Mouse (Mus musculus): ENCODE measurements around the gene Nf1.

The Nf1 gene

GRCm38 (mm10) chr11:79335077-79335476, 4.4 kb upstream of the Nf1 start:
- DNase-seq, result no peak

GRCm38 (mm10) chr11:79336722-79337267, 2.7 kb upstream of the Nf1 start:
- peak; percentile 50 for DNase-seq

DNA sequence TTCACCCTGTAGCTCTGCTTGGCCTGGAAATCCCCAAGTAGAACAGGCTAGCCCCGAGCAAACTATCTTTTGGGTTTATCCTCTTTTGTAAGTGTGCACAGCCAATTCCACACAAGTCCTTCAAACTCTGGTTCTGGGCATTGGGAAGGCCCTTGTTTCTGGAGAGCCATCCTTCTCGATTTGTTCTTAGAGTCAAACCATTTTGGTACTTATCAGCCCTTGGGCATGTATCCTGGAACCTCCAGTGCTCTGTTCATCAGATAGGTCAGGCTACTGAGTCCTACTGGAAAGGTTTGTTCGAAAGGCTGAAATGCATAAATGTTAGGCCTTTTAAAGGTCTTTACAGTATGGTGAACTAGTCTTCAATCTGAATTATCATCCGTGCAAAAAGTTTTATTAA, 872 bp upstream of the Nf1 start:
- no peak for DNase-seq

DNA sequence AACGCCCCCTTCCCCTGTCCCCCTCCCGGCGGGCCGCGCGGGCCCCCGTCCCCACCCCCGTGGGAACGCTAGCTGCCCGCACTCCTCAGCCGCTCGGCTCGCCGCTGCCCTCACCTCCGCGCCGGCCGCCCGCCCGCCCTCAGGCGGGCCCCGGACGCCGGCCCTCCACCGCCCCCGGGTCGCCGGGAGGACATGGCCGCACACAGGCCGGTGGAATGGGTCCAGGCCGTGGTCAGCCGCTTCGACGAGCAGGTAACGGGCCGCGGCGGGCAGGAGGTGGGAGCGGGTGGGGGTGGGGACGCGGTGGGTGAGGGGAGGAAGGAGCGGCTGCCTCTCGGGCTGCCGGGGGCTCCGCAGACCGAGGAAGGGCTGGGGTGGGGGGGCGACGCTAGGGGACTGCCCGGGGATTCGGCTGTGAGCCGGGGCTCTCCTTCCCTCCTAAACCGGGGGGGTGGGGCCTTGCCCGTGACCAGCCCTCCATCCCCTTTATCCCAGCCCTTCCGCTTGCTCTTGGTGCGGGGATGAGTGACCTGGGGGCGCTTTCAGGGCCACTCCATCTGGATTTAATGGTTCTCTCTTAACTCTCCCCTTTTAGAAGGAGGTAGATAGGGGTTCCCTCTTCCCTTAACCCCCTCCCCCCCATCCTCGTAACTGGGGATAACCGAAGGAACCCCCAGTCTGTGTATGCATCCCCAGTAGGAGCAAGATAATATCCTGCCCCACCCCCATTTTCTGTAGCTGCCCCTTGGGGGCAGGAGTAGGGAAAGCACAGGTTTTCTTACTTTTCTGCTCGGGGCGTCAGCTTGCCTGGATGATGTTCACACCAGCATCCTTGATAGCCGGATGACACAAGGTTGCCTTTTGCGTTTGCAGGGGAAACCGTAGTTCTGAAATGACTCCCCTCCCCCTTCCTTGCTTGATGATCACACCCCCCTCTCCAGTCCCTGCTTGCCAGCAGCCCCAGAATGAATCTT, 602 bp downstream of the Nf1 start:
- peak; percentile 55 for DNase-seq

DNA sequence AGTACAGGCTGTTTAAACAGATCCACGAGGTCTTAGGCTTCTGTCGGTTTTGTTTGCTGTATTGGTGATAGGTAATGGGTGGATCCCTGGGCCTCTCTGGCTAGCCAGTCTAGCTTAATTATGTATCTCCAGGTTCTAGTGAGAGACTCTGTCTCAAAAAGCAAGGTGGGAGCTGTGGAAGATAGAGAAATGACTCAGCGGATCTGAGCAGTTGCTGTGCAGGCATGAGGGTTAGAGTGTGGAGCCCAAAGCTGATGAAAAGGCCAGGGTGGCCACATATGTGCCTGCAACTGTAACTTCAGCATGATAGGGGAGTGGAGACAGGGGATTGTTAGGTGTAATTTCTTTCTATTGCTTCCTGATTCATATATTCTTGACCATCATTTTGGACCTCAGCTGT, 17.5 kb downstream of the Nf1 start:
- DNase-seq, result no peak

GRCm38 (mm10) chr11:79357397-79357796, 17.9 kb downstream of the Nf1 start:
- no peak for DNase-seq

DNA sequence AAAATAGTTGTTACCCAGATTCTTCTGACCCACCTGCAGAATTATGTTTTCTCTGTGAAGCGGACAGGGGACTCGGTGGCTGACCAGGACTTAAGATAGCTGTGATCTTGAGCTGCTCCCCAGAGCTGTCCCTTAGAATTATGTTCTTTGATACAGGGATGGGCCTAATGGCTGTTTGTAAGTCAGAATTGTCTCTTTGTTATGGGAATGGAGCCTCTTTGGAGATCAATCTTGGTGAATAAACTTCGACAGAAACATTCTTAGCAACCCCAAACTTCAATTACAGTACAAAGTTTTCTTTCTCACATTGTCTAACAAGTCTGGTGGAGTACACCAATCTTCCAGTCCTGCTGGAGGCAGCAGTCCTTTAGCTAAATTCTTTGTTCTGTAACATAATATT, 25.5 kb downstream of the Nf1 start:
- DNase-seq, result no peak

DNA sequence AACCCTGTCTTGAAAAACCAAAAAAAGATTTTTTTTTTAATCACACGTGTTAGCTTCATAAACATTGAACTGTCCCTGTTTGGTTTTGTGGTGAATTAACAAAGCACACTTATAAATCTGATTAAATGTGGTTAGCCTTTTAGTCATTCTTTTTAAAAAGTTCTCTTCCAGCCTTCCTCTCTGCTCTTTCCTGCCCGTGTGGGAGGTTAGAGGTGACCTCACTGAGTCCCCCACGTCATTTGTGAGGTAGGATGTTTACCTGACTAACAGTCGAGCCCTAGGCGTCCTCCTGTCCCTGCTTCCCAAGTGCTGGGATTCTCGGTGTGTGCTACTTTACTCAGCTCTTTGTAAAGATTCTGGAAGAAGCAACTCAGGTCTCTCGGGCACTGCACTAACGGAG, 26.8 kb downstream of the Nf1 start:
- DNase-seq, result no peak

DNA sequence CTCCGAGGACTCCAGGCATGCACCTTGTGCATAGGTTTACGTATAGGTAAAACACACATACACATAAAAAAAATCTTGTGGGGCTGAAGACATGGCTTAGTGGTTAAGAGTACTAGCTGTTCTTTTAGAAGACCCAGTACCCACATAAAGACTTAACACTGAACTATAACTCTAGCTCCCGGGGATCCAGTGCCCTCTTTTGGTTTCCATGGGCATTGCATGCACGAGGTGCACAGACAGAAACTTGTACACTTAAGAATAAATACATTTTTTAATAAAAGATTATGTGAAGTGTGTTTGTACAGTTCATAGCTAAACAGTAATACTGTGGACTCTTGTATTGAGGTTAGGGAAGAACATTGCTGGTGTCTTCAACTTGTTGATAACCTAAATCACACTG, 33.5 kb downstream of the Nf1 start:
- DNase-seq, result no peak

- peak; percentile 84 for DNase-seq
Measured at GRCm38 (mm10) chr11:79398336-79398735, 58.8 kb downstream of the Nf1 start.

DNA sequence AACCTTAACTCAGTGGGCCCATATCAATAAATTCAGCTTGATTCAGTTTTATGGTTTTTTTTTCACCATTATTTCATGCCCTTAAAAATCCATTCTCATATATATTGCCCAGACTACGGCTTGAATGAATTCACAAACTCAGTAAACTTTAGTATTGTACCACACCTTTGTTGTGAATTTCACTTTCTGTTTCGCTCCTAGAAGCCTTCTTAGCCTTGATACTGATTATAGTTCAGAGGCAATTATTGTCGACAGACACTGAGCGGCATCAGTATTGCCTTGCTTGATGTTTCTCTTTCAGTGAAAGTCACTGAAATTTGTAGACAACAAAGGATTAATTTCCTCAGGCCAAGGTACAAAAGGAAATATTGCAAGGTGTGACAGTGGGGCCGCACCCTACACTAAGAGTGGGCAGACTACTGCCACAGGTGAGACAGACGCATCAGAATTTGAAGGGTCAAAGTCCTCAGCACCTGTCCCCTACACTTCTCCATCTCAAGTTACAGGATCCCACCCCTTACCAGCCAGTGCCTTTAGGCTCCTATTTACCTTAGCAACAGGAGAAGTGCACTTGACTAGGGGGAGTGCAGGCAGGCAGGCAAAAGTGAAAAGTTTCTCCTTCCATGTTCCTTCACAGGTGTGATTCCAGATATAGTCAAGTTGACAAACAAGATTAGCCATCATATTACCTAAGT, 64.3 kb downstream of the Nf1 start:
- DNase-seq, result no peak

- DNase-seq, result no peak
Measured at GRCm38 (mm10) chr11:79413761-79414513, 74.4 kb downstream of the Nf1 start.

- no peak for DNase-seq
Measured at GRCm38 (mm10) chr11:79422496-79422895, 83.0 kb downstream of the Nf1 start.

- DNase-seq, result no peak
Measured at GRCm38 (mm10) chr11:79426571-79426970, 87.1 kb downstream of the Nf1 start.

DNA sequence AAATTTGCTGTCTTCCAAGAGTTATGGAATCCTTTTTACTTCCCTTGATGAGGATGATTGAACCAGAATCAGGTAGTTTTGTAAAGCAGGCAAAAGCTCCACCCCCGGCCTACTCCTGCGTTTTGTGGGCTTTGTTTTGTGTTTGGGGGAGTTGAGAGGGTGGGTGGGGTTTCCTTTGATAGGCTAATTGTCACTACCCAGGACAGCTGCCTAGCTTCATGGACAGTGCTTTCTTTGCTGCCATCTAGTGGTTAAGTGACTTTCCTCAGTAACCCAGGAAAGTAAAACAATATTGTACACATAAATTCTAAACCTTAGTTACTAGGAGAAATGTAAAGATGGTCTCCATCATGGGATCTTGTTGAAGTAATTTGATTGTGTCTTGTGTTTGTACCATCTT, 88.1 kb downstream of the Nf1 start:
- peak; percentile 7 for DNase-seq

DNA sequence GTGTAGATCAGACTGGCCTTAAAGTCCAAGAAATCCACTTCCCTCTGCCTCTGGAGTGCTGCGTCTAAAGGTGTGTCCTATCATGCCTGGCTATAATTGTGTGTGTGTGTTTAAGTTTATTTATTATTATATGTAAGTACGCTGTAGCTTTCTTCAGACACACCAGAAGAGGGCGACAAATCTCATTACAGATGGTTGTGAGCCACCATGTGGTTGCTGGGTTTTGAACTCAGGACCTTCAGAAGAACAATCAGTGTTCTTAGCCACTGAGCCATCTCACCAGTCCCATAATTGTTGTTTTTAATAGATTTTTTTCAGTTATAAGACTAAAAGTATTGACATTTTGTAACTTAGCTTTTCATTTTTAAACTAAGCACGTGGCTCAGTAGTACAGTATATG, 95.8 kb downstream of the Nf1 start:
- DNase-seq, result no peak

GRCm38 (mm10) chr11:79448361-79448760, 108.9 kb downstream of the Nf1 start:
- no peak for DNase-seq

GRCm38 (mm10) chr11:79452966-79453365, 113.5 kb downstream of the Nf1 start:
- no peak for DNase-seq

DNA sequence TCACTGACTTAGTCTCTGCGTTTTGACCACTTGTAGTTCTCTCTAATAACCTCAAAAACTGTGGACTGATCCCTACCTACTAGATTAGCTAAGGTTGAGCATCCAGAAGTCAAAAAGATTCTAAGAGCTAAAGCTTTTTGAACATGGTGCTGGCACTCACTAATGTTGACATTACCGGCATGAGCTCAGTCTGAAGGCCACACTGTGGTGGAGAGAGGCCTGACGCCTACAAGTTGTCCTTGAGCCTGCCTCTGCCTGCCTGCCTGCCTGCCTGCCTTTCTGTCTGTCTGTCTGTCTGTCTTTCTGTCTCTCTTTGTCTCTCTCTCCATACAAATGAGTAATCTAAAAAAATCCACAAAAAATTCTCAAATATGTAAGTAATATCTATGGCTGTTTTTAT, 118.4 kb downstream of the Nf1 start:
- peak; percentile 12 for DNase-seq

DNA sequence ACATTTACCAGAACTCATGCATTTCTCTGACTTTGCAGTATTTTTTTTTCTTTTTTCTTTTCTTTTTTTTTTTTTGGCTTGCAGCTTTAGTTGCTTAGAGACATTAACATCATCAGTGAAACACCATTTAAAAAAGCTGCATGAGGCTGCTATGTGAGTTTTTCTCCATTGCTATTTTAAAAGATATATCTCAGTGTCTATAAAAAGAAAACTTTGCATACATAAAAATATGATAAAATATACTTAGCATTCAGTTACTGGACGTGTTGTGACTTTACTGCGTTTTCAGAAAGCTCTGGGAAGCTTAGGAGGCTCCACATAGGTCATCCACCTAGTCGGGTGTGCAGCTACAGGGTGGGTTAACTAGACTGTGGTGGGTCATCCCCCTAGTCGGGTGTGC, 120.4 kb downstream of the Nf1 start:
- DNase-seq, result no peak

DNA sequence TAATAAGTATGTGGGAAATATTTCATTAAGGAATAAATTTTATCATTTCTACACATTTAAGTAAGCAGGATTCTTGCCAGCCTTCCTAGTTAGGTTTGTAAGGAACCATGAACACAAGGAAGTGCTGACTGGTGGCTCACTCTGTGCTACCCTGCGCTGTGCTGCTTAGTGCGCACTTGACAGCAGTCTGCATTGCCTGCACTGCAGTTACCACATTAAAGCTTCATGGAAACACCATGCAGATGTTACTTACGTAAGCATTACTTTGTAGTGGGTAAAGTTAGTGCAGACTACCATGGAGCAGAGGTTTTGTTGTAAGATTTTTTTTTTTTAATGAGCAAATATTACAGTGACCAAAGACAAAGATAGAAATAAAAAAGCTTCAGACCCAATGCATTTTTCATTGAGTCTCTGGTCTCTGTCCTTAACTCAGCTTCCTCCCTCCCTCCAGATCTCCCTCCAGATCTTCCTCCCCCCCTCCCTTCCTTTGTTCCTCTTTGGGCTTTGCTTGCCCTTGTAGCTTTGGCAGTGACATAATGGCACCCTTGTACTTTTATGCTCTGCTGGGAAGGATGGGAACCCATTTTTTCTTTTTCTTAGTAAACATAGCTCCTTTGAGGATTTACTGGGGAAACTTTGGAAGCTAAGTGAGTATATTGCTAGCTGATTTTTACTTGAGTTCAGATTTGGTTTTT, 121.4 kb downstream of the Nf1 start:
- DNase-seq, result no peak

DNA sequence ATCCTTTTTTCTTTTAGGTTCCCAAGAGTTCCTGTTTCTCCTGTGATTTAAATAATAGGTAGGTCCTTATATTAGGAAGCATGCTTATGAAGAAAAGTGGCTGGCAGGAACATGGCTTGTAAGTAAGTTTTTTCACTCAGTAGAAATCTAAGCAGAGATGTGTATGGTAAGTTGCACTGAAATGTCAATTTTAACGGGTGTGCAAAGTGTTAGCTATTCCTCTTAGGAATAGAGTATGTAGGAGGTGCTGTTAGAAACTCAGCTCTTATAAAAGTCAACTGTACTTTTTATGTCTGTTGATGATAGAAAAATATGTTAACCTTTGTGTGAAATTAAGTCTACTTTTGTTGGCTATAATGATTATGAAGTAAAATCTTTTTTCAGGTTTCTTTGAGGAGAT, 128.6 kb downstream of the Nf1 start:
- DNase-seq, result no peak

GRCm38 (mm10) chr11:79483392-79483791, 143.9 kb downstream of the Nf1 start:
- DNase-seq, result no peak

Data from liver (tissue).